Mouse (Mus musculus) R1 (cell line): ENCODE data around the gene Gm42715.
"Not testable (repeated sequence)": the region's sequence is repeated elsewhere in the genome, so short reads cannot be mapped to it uniquely, and the experiment has no call there.

ENCODE experiments used
- DNase-seq: peaks from one replicate; pipeline ENCODE4 v3.0.0-alpha.2; 2018; ENCODE audit warnings: low read depth, low spot score

The Gm42715 gene

GRCm38 (mm10) chr7:127519284-127519683 lies at the start of gene Gm42715:
Gene Gm42715 (plus strand): TSS chr7:127519584.
- no peak for DNase-seq

GRCm38 (mm10) chr7:127470011-127470715 lies 49.2 kb upstream of the Gm42715 start:
- DNase-seq, result no peak

GRCm38 (mm10) chr7:127470743-127471645 lies 48.4 kb upstream of the Gm42715 start:
- peak; percentile 99 for DNase-seq

- no peak for DNase-seq
Measured at GRCm38 (mm10) chr7:127471646-127472010, 47.8 kb upstream of the Gm42715 start.

- DNase-seq, result peak; percentile 41
Measured at GRCm38 (mm10) chr7:127472060-127472459, 47.3 kb upstream of the Gm42715 start.

GRCm38 (mm10) chr7:127473705-127474104 lies 45.7 kb upstream of the Gm42715 start:
- DNase-seq, result peak; percentile 56

- peak; percentile 20 for DNase-seq
Measured at GRCm38 (mm10) chr7:127474378-127475070, 44.9 kb upstream of the Gm42715 start.

GRCm38 (mm10) chr7:127475186-127475740 lies 44.1 kb upstream of the Gm42715 start:
- no peak for DNase-seq

- no peak for DNase-seq
Measured at GRCm38 (mm10) chr7:127476336-127476735, 43.0 kb upstream of the Gm42715 start.

- DNase-seq, result no peak
Measured at GRCm38 (mm10) chr7:127476855-127477254, 42.5 kb upstream of the Gm42715 start.

GRCm38 (mm10) chr7:127477687-127478634 lies 41.4 kb upstream of the Gm42715 start:
- peak; percentile 100 for DNase-seq

GRCm38 (mm10) chr7:127478635-127479317 lies 40.6 kb upstream of the Gm42715 start, which contains the start of gene Fbrs:
Gene Fbrs (plus strand): TSS chr7:127479199.
- peak; percentile 97 for DNase-seq

- no peak for DNase-seq
Measured at GRCm38 (mm10) chr7:127479318-127480225, 39.8 kb upstream of the Gm42715 start.

- DNase-seq, result no peak
Measured at GRCm38 (mm10) chr7:127480321-127480720, 39.1 kb upstream of the Gm42715 start.

- DNase-seq, result no peak
Measured at GRCm38 (mm10) chr7:127485416-127485815, 34.0 kb upstream of the Gm42715 start.

- not testable (repeated sequence) for DNase-seq
Measured at GRCm38 (mm10) chr7:127488364-127488763, 31.0 kb upstream of the Gm42715 start.

- no peak for DNase-seq
Measured at GRCm38 (mm10) chr7:127489982-127490381, 29.4 kb upstream of the Gm42715 start.

GRCm38 (mm10) chr7:127491846-127492245 lies 27.5 kb upstream of the Gm42715 start:
- DNase-seq, result no peak

- DNase-seq, result no peak
Measured at GRCm38 (mm10) chr7:127494648-127495047, 24.7 kb upstream of the Gm42715 start.
